Mouse (Mus musculus): ENCODE results near the gene Ap1m2. TPM values are rescaled to one million over a fixed set of nuclear protein-coding genes. Genes with fewer than 3 reads are reported as not detected.

Gene Ap1m2
- total and polyA plus RNA-seq, 3 experiments, result 0.73 to 1.0 TPM; not detected in 1

GRCm38 (mm10) chr9:21320619-21321512, 8.7 kb upstream of the Ap1m2 start, which contains the start of gene Slc44a2 (continued):
- TF ChIP-seq RAD21 (IDR thresholded peaks at IDR 0.05; ENCODE audit: low read depth, low read length) (no peak), SMC3 (IDR thresholded peaks at IDR 0.05; ENCODE audit: low read depth, low read length) (0 out of 2 replicates have a peak, but pooled peaks have one; percentile 17), CHD2 (IDR thresholded peaks at IDR 0.05; ENCODE audit: low read length) (peak; percentile 51), RCOR1 (IDR thresholded peaks at IDR 0.05; ENCODE audit: low read depth, low read length) (peak; percentile 19; the same call in 1 of the 2 replicates), ZMIZ1 (IDR thresholded peaks at IDR 0.05; ENCODE audit: low read depth, low read length) (peak; percentile 57), MYC (IDR thresholded peaks at IDR 0.05; ENCODE audit: low read depth, low read length) (no peak)

- peaks cover 24% of the 10 kb centered on the region for H3K79me2 ChIP-seq (ENCODE audit: control insufficient read depth, insufficient read depth, low read length, poor library complexity)
- no peak overlapping the region for H3K27ac ChIP-seq (ENCODE audit: control insufficient read depth, low read depth, low read length)
- peaks cover 0 to 20% of the 10 kb centered on the region in 2 experiments; a peak in 2 of 4 replicates for H3K36me3 ChIP-seq (ENCODE audit: control insufficient read depth in 1 of 2, insufficient read depth in 2 of 2, low read length in 2 of 2)
- peak overlapping the region; percentile 61 to 75 for H3K4me3 ChIP-seq (ENCODE audit: control insufficient read depth in 1 of 2, insufficient read depth in 1 of 2, low read depth in 2 of 2, low read length in 2 of 2)
- no peaks in the 10 kb centered on the region for H3K9me3 ChIP-seq (replicated peaks; ENCODE audit: insufficient read depth, low read length)
- peaks cover 16 to 22% of the 10 kb centered on the region in 2 experiments for H3K4me1 ChIP-seq (ENCODE audit: control insufficient read depth in 1 of 2, insufficient read depth in 2 of 2, low read length in 2 of 2)
- peak overlapping the region; percentile 47 for H3K9ac ChIP-seq (ENCODE audit: control insufficient read depth, low read depth, low read length, poor library complexity, severe bottlenecking)
- TF ChIP-seq ZMIZ1 (IDR thresholded peaks at IDR 0.05; ENCODE audit: low read depth, low read length) (0 out of 2 replicates have a peak, but pooled peaks have one; percentile 71), MAX (IDR thresholded peaks at IDR 0.05; ENCODE audit: low read length) (peak; percentile 44; the same call in 1 of the 2 replicates), GABPA (IDR thresholded peaks at IDR 0.05; ENCODE audit: low read depth, low read length) (no peak), RCOR1 (IDR thresholded peaks at IDR 0.05; ENCODE audit: low read depth, low read length) (0 out of 2 replicates have a peak, but pooled peaks have one; percentile 47), EP300 (IDR thresholded peaks at IDR 0.05; ENCODE audit: low read depth in 1 of 2, low read length in 2 of 2) (0 out of 4 replicates have a peak, but pooled peaks of 1 of the 2 experiments have one; percentile 24), ELF1 (IDR thresholded peaks at IDR 0.05; ENCODE audit: low read depth, low read length) (peak; percentile 18; the same call in 1 of the 2 replicates)
- H3K27me3 ChIP-seq (ENCODE audit: control insufficient read depth in 1 of 2, insufficient read depth in 2 of 2, low read length in 2 of 2), result no peaks in the 10 kb centered on the region
- DNase-seq (ENCODE audit: low read depth, low spot score), result no peak
Observed at GRCm38 (mm10) chr9:21320280-21320618, 8.1 kb upstream of the Ap1m2 start.

- Histone ChIP-seq H3K36me3 (ENCODE audit: control insufficient read depth in 1 of 2, insufficient read depth in 2 of 2, low read length in 2 of 2) (peaks cover 0 to 22% of the 10 kb centered on the region in 2 experiments; a peak in 2 of 4 replicates), H3K27ac (ENCODE audit: control insufficient read depth, low read depth, low read length) (no peak overlapping the region), H3K9me3 (replicated peaks; ENCODE audit: insufficient read depth, low read length) (no peaks in the 10 kb centered on the region), H3K27me3 (ENCODE audit: control insufficient read depth in 1 of 2, insufficient read depth in 2 of 2, low read length in 2 of 2) (no peaks in the 10 kb centered on the region), H3K9ac (ENCODE audit: control insufficient read depth, low read depth, low read length, poor library complexity, severe bottlenecking) (no peak overlapping the region), H3K4me3 (ENCODE audit: control insufficient read depth in 1 of 2, insufficient read depth in 1 of 2, low read depth in 2 of 2, low read length in 2 of 2) (no peak overlapping the region), H3K79me2 (ENCODE audit: control insufficient read depth, insufficient read depth, low read length, poor library complexity) (peaks cover 22% of the 10 kb centered on the region), H3K4me1 (ENCODE audit: control insufficient read depth in 1 of 2, insufficient read depth in 2 of 2, low read length in 2 of 2) (peaks cover 18 to 26% of the 10 kb centered on the region in 2 experiments)
- peak; percentile 76 for DNase-seq (ENCODE audit: low read depth, low spot score)
- TF ChIP-seq POLR2AphosphoS2 (IDR thresholded peaks at IDR 0.05; ENCODE audit: low read length) (no peak), EP300 (IDR thresholded peaks at IDR 0.05; ENCODE audit: low read depth in 1 of 2, low read length in 2 of 2) (0 out of 4 replicates have a peak, but pooled peaks of 1 of the 2 experiments have one; percentile 13), UBTF (IDR thresholded peaks at IDR 0.05; ENCODE audit: borderline replicate concordance, insufficient read depth, low read depth, low read length) (no peak), MAX (IDR thresholded peaks at IDR 0.05; ENCODE audit: low read length) (peak; percentile 54; the same call in 1 of the 2 replicates), CHD1 (IDR thresholded peaks at IDR 0.05; ENCODE audit: low read depth, low read length) (no peak), ELF1 (IDR thresholded peaks at IDR 0.05; ENCODE audit: low read depth, low read length) (no peak), KAT2A (conservative IDR thresholded peaks at IDR 0.05; ENCODE audit: low read depth, low read length) (no peak), CTCF (IDR thresholded peaks at IDR 0.05 in 2 of 3, conservative IDR thresholded peaks at IDR 0.05 in 1 of 3; ENCODE audit: control insufficient read depth in 1 of 3, insufficient read depth in 1 of 3, low read depth in 2 of 3, low read length in 3 of 3, poor library complexity in 1 of 3, severe bottlenecking in 1 of 3) (peak; percentile 51 to 70 (median 60)), MEF2A (IDR thresholded peaks at IDR 0.05; ENCODE audit: extremely low read depth, insufficient replicate concordance, low read depth, low read length, poor library complexity, severe bottlenecking) (no peak), BHLHE40 (IDR thresholded peaks at IDR 0.05; ENCODE audit: borderline replicate concordance, low read depth, low read length) (no peak), ZKSCAN1 (IDR thresholded peaks at IDR 0.05; ENCODE audit: low read depth, low read length) (no peak), E2F4 (IDR thresholded peaks at IDR 0.05; ENCODE audit: borderline replicate concordance, low read depth, low read length) (0 out of 2 replicates have a peak, but pooled peaks have one; percentile 13), MAFK (IDR thresholded peaks at IDR 0.05; ENCODE audit: borderline replicate concordance, low read depth, low read length) (no peak), TBP (IDR thresholded peaks at IDR 0.05; ENCODE audit: low read depth, low read length) (no peak), RCOR1 (IDR thresholded peaks at IDR 0.05; ENCODE audit: low read depth, low read length) (peak; percentile 53; the same call in 1 of the 2 replicates), CHD2 (IDR thresholded peaks at IDR 0.05; ENCODE audit: low read length) (no peak), TAL1 (IDR thresholded peaks at IDR 0.05; ENCODE audit: low read length) (no peak), MYB (IDR thresholded peaks at IDR 0.05; ENCODE audit: low read depth, low read length) (no peak), USF1 (IDR thresholded peaks at IDR 0.05; ENCODE audit: low read depth, low read length) (no peak), GATA1 (IDR thresholded peaks at IDR 0.05; ENCODE audit: low read depth, low read length) (no peak)
Observed at GRCm38 (mm10) chr9:21319503-21319902, 7.4 kb upstream of the Ap1m2 start.
